Mouse (Mus musculus) small intestine, adult 2 months (tissue): ENCODE data around the gene Zfp651. TPM values are rescaled to one million over a fixed set of nuclear protein-coding genes. Genes with fewer than 3 reads are reported as not detected.
A peak's percentile ranks its signal among the peaks of the same experiment; 100 is the strongest.

Experiments
- H3K27ac ChIP-seq: fragments of 200-500 bp; 2 replicates; pipeline ENCODE4 v1.5.1; 2012; ENCODE audit warnings: low read depth, low read length, control low read depth, inconsistent platforms; ENCODE audit not compliant: insufficient read depth
- H3K27me3 ChIP-seq: fragments of 200-500 bp; 2 replicates; pipeline ENCODE4 v1.6.1; 2012; ENCODE audit warnings: mild to moderate bottlenecking, moderate library complexity, low read length, inconsistent platforms; ENCODE audit not compliant: control insufficient read depth, insufficient read depth
- H3K36me3 ChIP-seq: fragments of 200-500 bp; 2 replicates; pipeline ENCODE4 v1.6.1; 2012; ENCODE audit warnings: mild to moderate bottlenecking, low read length, control low read depth, inconsistent platforms; ENCODE audit not compliant: control insufficient read depth, insufficient read depth
- H3K4me1 ChIP-seq: fragments of 200-500 bp; 2 replicates; pipeline ENCODE4 v1.6.1; 2012; ENCODE audit warnings: low read length, inconsistent platforms, mixed read lengths; ENCODE audit not compliant: control insufficient read depth, insufficient read depth, insufficient read length
- H3K4me3 ChIP-seq: fragments of 200-500 bp; 2 replicates; pipeline ENCODE4 v1.5.1; 2012; ENCODE audit warnings: low read depth, mild to moderate bottlenecking, control low read depth, inconsistent platforms, low read length, moderate library complexity
- CTCF ChIP-seq: fragments of 200-500 bp; IDR thresholded peaks from 2 replicates; pipeline ENCODE4 v1.5.1; 2012; ENCODE audit warnings: low read depth, mild to moderate bottlenecking, control low read depth, inconsistent platforms, low read length, moderate library complexity, mixed read lengths; ENCODE audit not compliant: insufficient replicate concordance, insufficient read length; ENCODE audit errors: extremely low read depth
- POLR2A ChIP-seq: fragments of 200-500 bp; IDR thresholded peaks from 2 replicates; pipeline ENCODE4 v1.6.1; 2012; ENCODE audit warnings: low read depth, mild to moderate bottlenecking, control low read depth, inconsistent platforms, low read length, moderate library complexity
- WGBS: fragments of 180-500 bp; shearing (Covaris S2); methylation state at CpG from one replicate; pipeline ENCODE4 v1.1.7; 2018; 5-methylcytosine and 5-hydroxymethylcytosine counted together
- polyA plus RNA-seq: library from polyadenylated mRNA; depleted of rRNA; stranded (reverse); fragments of >200 nt; gene quantifications from 2 replicates; pipeline ENCODE4 v1.2.3, GENCODE M21; 2012

Zfp651 gene
- polyA plus RNA-seq, 1 experiment = 5.9 TPM

DNA sequence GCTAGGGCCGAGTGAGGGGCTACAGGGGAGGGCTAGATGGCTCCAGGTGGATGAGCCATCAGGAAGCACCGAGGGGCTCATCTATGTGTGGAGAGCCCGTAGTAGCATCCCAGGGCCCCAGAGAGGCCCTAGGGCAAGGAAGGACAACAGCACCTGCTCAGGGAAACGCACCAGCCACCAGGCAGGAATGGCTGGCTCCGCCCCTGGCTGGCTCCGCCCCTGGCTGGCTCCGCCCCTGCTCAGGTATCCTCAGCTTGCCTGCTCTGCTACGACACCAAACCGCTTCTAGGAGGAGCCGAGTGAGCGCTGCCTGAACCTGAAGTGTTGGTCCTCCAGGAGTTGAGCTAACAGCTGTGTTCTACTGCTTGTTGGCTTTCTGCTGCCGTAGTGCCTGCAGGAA lies 38.6 kb downstream of the Zfp651 start:
- 10% methylated on average over 12 of the region's 12 CpGs for whole genome bisulfite sequencing
- Histone ChIP-seq H3K27me3 (no peaks in the 10 kb centered on the region), H3K4me3 (peak overlapping the region; percentile 54), H3K36me3 (no peaks in the 10 kb centered on the region), H3K4me1 (peaks cover 19% of the 10 kb centered on the region), H3K27ac (peak overlapping the region; percentile 54)
- TF ChIP-seq CTCF = no peak
- TF ChIP-seq POLR2A = peak; percentile 34; the same call in 1 of the 2 replicates

DNA sequence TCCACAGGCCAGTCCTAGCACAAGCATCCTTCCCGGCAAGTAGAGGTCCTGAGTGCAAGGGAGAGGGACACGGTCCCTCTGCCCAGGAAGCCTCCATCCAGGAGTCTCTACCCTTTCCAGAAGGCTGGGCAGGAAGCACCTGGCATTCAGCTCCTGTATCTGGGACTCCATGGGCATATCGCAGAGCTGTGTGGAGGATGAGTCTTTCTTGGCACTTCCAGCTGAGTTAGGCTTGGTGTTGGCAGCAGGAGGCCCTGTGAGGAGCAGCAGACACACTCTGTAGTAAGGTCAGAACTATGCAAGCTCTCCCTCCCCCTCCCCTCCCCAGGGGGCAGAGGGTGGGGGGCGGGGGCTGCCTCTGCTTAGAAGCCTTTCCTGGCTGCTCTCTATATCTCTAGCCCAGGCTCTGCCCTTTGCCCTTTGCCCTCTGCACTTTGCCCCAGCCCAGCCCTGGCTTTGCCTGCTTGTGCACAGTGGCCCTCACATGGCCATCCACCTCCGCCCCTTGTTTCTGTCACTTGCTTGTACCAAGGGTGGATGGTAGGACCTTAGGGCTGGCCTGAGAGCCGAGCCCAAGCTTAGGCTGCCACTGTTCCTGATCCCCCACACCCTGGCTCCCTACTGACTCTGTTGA lies 39.9 kb downstream of the Zfp651 start:
- WGBS = 27% methylated on average over 6 of the region's 6 CpGs
- H3K4me3 ChIP-seq = no peak overlapping the region
- H3K27me3 ChIP-seq = no peaks in the 10 kb centered on the region
- H3K36me3 ChIP-seq = no peaks in the 10 kb centered on the region
- H3K27ac ChIP-seq = peak overlapping the region; percentile 70
- H3K4me1 ChIP-seq = peaks cover 19% of the 10 kb centered on the region
- no peak for TF ChIP-seq CTCF
- no peak for TF ChIP-seq POLR2A

- Histone ChIP-seq H3K36me3 (no peaks in the 10 kb centered on the region), H3K27me3 (no peaks in the 10 kb centered on the region), H3K4me3 (no peak overlapping the region), H3K4me1 (peaks cover 16% of the 10 kb centered on the region), H3K27ac (no peak overlapping the region)
- TF ChIP-seq POLR2A (no peak), CTCF (no peak)
- WGBS = 52% methylated on average over 7 of the region's 7 CpGs
Observed at GRCm38 (mm10) chr9:121802747-121803146, 43.6 kb downstream of the Zfp651 start.

GRCm38 (mm10) chr9:121807546-121807945 lies 48.4 kb downstream of the Zfp651 start:
- Histone ChIP-seq H3K27ac (no peak overlapping the region), H3K27me3 (no peaks in the 10 kb centered on the region)
- 64% methylated on average over 1 of the region's 1 CpGs for WGBS

DNA sequence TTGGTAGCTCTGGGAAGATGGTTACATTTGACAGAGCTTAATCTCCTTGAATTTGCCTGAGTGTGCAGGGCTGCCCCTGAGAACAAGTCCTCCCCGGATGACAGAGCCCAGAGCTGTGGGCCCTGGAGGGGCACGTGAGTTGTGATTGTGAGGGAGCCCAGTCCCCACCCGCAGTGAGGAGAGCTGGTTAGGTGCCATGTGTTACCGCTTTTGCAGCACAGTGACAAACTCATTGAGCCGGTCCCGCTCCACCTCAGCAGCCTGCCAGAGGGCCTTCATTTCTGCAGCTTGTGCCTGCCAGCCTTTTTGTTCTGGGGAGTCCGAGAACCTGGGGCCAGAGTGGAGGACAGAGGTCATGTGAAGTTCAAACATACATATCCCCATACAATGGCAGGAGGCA lies 48.8 kb downstream of the Zfp651 start:
- no peaks in the 10 kb centered on the region for H3K36me3 ChIP-seq
- TF ChIP-seq CTCF (no peak), POLR2A (no peak)
- no peak overlapping the region for H3K27ac ChIP-seq
- no peak overlapping the region for H3K4me3 ChIP-seq
- no peaks in the 10 kb centered on the region for H3K4me1 ChIP-seq
- no peaks in the 10 kb centered on the region for H3K27me3 ChIP-seq
- 72% methylated on average over 7 of the region's 7 CpGs for WGBS

More at GRCm38 (mm10) chr9:121807546-121807945, 48.4 kb downstream of the Zfp651 start:
- Histone ChIP-seq H3K4me3 (no peak overlapping the region), H3K4me1 (no peaks in the 10 kb centered on the region), H3K36me3 (no peaks in the 10 kb centered on the region)
- TF ChIP-seq POLR2A = no peak
- TF ChIP-seq CTCF = no peak

DNA sequence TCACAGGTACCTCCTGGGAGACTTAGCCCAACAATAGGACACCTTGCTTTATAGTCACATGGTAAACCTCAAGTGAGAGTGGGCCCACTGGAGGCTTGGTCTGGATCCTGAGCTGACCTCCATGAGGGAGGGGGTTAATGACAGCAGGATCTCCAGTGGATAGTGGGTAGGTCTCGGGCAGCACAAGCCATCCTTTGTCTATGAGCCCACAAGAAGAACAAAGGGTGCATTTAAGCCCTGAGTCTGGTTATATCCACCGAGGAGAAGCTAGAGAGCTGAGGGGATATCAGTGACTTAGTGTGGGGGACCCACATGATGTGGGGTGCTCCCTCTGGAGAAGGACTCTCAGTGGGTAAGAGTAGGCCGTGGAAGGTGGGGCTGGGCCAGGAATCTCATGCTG lies 49.4 kb downstream of the Zfp651 start:
- WGBS = 76% methylated on average over 3 of the region's 3 CpGs
- Histone ChIP-seq H3K27ac (no peak overlapping the region), H3K27me3 (no peaks in the 10 kb centered on the region), H3K4me1 (no peaks in the 10 kb centered on the region), H3K4me3 (no peak overlapping the region), H3K36me3 (no peaks in the 10 kb centered on the region)
- TF ChIP-seq POLR2A (no peak), CTCF (no peak)

- TF ChIP-seq POLR2A = no peak
- TF ChIP-seq CTCF = no peak
- no peaks in the 10 kb centered on the region for H3K36me3 ChIP-seq
- 56% methylated on average over 15 of the region's 15 CpGs for WGBS
- no peak overlapping the region for H3K27ac ChIP-seq
- no peak overlapping the region for H3K4me3 ChIP-seq
- no peaks in the 10 kb centered on the region for H3K27me3 ChIP-seq
- H3K4me1 ChIP-seq = no peaks in the 10 kb centered on the region
Observed at GRCm38 (mm10) chr9:121810081-121810821, 51.1 kb downstream of the Zfp651 start.
